Mouse (Mus musculus) olfactory bulb, adult 2 months (tissue): ENCODE measurements around the gene Klhl35.

Source experiments
- CTCF ChIP-seq: fragments of 200-500 bp; IDR thresholded peaks from 2 replicates; pipeline ENCODE4 v1.5.1; 2012; ENCODE audit warnings: low read depth, mild to moderate bottlenecking, low read length, moderate library complexity; ENCODE audit not compliant: insufficient read depth
- POLR2A ChIP-seq: fragments of 200-500 bp; IDR thresholded peaks from 2 replicates; pipeline ENCODE4 v1.6.1; 2012; ENCODE audit warnings: mild to moderate bottlenecking, low read depth, low read length, moderate library complexity; ENCODE audit not compliant: insufficient read depth

DNA sequence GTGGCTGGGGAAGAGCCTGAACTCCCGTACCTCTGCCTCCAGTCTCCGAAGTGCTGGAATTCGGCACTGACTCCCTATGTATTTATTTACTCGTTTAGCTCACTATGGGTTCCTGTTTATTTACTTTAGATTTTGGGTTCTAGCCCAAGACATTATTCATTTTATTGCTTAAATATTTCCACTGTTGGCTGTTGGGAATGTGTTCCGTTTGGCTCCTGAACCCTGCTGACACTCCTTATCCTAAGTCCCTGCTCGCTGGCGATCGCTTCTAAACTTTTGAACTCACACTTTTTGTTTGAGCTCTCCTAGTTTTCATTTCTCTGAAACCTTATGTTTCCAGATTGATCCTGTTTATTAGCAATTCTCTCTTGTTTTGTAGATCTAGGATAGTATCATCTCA lies 57.3 kb downstream of the Klhl35 start:
- no peak for TF ChIP-seq CTCF
- no peak for TF ChIP-seq POLR2A
